Mouse (Mus musculus) ES-E14 (cell line): ENCODE data around the gene Sec22c.

Experiments
- HCFC1 ChIP-seq: IDR thresholded peaks from 2 replicates; pipeline ENCODE4 v1.6.1; 2012; ENCODE audit warnings: low read length, inconsistent platforms, borderline replicate concordance; ENCODE audit not compliant: insufficient read depth
- ZNF384 ChIP-seq: IDR thresholded peaks from 2 replicates; pipeline ENCODE4 v1.6.1; 2012; ENCODE audit warnings: low read depth, low read length, inconsistent platforms

DNA sequence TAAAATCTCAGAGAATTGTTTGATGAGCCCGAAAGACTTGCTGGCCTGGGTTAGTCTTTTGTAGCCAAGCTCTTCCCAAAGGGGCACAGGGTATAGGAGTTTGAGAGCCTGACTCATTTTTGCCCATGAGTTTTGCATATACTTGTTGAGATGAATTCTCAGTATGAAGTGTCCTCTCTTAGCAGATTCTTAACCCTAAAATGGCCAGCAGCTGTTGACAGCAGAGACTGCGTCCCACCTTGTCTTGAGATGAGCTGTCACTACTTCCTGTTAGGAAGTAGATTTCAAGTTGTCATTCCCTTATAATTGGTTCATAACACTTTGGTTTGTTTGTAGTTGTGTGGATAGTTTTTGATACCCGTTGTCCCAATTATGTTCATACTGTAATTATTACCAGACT, 35.9 kb upstream of the Sec22c start:
- TF ChIP-seq HCFC1 (no peak), ZNF384 (no peak)
